Mouse (Mus musculus): ENCODE data around the gene Tgfbr2. TPM values are rescaled to one million over a fixed set of nuclear protein-coding genes. Genes with fewer than 3 reads are reported as not detected.

The Tgfbr2 gene
- total RNA-seq, 1 experiment from 2014 or later: 69.9 TPM

- no peak for DNase-seq
Measured at GRCm38 (mm10) chr9:116193535-116193881, 18.3 kb upstream of the Tgfbr2 start.

DNA sequence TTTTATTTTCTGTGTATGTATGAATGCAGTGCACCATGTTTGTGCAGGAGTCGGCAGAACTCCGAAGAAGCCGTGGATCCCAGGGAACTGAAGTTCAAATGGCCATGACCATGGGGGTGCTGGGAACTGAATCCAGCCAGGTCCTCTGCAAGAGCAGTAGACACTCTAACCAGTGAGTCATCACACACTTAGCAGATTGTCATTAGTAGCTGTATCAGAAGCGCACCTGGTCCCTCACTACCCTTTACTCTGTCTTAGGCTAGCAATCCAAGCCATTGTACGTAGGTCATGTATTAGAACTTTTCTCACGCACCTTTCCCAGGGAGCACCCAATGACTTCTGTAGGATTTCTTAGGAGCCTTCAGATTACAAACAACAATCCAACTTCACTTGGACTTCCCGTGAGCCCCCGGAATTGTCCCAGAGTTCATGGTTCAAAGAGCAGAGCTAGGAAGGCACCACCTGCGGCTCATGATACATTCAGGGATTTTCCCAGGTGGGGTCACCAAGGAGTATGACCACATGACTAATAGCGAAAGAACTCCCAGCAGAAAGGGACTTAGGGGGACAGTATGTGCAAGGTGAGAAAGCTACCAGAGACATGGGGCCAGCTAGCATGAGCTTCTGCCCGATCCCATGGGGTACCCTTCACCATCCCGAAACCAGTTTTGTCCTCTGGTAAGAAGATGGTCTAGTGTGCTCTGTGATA lies 17.8 kb upstream of the Tgfbr2 start:
- no peak for DNase-seq

- DNase-seq: no peak
Measured at GRCm38 (mm10) chr9:116192253-116192652, 17.1 kb upstream of the Tgfbr2 start.

DNA sequence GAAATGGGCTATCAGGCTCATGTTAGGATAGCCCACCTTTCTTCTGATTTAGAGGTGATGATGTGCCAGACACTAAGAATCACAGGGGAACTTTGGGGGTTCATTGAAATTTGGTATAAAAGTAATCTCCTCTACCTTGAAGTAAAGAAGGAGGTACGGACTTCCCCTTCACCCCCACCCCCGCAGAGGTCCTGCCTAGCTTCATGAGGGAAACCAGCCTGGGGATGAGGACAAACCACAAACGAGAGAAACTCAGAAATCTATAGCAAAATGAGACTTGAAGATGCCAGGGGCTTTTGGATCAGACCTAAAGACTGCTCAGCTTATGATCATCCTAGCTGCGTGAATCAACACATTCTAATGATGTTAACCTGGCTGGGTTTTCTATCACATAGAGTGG lies 14.7 kb upstream of the Tgfbr2 start:
- DNase-seq: no peak

DNA sequence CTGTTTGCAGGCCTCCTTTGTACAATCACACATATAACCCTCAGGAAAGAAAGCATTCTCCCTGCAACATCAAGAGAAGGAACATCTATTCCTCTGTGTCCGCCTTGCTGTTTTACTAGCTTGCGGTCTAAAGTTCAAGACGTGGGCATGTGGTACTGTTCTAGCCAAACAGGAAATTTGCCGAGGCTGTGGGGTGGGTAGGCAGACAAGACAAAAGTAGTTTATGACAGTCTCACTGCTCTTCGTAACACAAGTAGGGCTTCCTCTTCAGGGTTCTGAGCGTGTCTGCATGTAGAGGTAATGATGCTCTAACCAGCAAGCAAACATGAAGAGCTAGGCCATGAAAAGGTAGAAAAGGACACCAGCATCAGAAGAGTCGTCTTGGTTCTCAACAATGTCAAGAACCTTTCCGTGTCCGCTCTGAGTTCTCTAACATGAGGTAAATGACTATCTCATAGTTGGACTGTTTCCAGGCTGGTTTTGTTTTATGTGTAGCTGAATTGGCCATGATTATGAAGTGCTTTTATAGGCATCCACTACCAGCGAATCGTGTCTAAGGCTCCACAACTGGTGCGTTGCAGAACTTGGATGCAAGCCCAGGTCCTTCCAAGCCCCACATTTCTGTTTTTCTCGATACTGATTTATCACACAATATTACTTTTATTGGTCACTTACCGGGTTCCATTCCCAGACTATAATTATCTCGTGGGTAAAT lies 13.9 kb upstream of the Tgfbr2 start:
- DNase-seq: no peak

GRCm38 (mm10) chr9:116187181-116187731 lies 12.1 kb upstream of the Tgfbr2 start:
- DNase-seq: no peak

DNA sequence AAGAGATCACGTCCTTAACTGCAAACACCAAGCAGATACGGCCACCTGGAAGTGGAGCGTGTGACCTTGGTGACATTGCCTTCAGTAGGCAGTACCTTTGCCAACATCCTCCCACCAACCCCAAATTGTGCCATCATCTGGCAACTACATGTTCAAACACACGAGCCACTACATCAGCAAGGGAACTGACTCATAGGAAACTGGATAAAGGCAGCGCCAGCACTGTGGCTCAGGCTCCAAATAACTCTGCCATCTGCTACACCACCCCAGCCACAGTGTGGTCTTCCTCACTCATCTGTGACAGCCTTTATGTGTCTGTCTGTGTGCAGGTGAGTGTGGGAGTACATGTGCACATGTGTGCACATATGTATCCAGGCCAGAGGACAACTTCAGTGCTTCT lies 9.7 kb upstream of the Tgfbr2 start:
- no peak for DNase-seq

DNA sequence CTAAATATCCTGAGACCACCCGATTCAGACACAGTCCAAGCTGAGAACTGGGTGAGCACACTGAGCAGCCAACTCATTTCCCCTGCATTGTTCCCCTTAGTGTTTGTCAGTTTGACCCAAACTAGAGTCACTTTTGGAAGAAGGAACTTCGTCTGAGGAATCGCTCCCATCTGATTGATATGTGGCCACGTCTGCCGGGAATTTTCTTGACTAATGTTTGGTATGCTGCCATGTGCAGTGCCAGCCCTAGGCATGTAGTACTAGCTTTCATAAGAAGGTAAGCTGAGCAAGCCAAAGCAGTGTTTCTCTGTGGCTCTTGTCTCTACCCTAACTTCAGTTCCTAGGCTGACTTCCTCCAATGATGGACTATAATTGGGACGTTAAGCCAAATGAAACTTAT lies 7.9 kb upstream of the Tgfbr2 start:
- DNase-seq: no peak

DNA sequence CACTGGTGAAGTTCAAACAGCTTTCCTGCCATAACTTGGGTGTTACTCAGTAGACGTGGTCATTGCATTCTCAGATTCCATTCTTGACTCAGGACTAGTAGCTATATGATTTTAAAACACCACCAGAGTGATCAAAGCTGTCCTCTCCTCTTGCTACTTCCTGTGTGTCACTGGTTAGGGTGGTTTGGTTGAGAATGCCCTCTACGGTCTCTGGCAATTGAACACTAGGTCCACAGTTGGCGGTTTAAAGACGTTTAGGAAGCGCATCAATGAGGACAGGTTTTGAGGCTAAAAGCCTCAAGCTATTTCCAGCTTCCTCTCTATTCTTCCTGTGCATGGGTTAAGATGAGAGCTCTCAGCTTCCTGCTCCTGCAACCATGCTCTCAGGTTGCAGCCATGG lies 6.4 kb upstream of the Tgfbr2 start:
- no peak for DNase-seq

GRCm38 (mm10) chr9:116178151-116178550 lies 3.0 kb upstream of the Tgfbr2 start:
- DNase-seq: no peak

GRCm38 (mm10) chr9:116177108-116177507 lies 1.9 kb upstream of the Tgfbr2 start:
- no peak for DNase-seq

GRCm38 (mm10) chr9:116175488-116176115 lies 442 bp upstream of the Tgfbr2 start:
- peak; percentile 33 for DNase-seq

GRCm38 (mm10) chr9:116173473-116174170 lies 1.5 kb downstream of the Tgfbr2 start:
- no peak for DNase-seq

DNA sequence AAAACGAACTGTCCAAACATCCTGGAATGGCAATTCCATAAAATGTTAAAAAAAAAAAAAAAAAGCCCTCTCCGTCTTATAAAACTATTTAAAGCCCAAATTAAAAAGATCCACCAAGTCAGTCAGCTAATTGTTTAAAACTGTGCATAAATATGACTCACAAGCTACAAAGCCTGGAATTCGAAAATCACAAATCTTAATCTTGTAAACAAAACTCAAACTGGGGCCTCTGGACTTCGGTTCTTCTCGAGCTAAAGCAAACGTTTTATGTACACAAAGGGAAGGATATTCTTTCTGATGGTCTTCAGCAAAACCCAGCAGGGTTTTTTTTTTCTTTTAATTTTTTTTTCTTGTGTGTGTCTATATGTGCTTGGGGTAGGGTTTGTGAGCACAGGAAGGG lies 2.1 kb downstream of the Tgfbr2 start:
- DNase-seq: no peak

DNA sequence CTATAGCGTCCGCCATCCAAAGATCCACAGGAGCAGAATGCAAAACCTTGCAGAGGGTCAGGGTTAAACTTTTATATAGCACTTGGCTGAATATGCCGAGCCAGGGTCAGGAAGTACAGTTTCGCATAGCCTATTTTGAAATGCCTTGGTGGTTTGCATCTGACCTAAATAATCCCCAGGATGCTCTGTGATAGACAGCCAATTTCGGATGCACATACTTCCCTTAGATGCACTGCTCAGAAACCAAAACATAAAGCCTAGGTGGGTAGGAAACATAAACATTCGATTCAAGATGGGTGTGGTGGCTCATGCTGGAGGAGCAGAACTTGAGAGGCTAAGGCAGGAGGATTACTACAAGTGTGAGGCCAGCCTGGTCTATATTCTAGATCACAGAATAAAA lies 6.1 kb downstream of the Tgfbr2 start:
- DNase-seq: no peak

GRCm38 (mm10) chr9:116167304-116167880 lies 7.8 kb downstream of the Tgfbr2 start:
- DNase-seq: no peak

- DNase-seq: no peak
Measured at GRCm38 (mm10) chr9:116166363-116166762, 8.8 kb downstream of the Tgfbr2 start.

DNA sequence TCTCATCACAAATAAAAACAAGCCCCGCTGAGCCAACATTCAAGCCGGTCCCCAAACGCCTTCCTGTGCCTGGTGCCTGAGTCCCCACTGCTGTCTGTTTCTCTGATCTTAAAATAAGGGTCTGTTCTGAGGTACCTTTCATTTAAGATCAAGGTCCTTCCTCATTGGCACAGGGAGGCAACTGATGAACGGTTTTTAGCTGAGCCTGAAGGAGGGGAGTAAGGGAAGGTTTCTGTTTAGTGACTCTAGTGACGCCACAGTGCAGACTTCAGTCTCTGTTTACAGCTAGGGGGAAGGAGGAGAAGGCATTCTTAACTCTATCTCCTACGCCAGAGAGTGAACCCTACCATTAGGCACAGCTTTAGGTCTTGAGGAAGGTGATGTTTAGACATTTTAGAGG lies 11.3 kb downstream of the Tgfbr2 start:
- DNase-seq: no peak

GRCm38 (mm10) chr9:116162866-116163374 lies 12.2 kb downstream of the Tgfbr2 start:
- DNase-seq: no peak

DNA sequence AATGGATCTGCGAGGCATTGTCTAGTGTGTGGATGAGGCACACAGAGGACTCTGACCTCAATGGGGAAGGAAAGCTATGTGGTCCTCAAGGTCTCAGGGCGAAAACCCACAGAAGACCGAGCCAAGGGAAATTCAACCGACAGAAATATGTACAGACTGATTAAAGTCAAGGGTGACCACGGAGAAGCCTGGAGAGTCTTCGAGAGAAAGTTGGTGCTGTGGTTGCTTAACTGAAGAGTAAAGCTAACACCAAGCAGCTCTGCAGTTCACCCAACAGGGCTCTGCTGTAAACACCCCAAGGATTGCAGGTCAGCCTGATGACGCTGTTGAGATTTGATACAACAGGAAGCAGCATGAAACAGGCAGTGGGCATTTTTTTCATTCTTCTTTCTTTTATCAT lies 14.3 kb downstream of the Tgfbr2 start:
- no peak for DNase-seq

DNA sequence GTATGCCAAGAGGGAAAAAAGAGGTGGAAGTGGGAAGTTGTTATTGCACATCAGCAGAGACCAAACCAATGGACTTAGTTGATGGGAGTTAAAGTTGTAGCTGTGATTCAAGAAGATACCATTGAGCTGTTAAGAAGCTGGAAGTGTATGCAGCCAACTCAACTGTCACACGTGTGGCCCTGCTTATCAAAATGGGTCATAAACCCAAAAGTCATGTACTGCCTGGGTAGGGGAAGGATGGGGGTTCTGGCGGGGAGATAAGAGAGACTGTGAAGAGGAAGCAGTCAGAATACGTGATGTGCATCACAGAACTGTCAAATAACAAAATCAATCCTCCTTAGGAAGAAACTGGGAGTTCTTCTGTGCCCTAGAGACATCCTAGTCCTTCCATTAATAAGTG lies 15.1 kb downstream of the Tgfbr2 start:
- DNase-seq: no peak

DNA sequence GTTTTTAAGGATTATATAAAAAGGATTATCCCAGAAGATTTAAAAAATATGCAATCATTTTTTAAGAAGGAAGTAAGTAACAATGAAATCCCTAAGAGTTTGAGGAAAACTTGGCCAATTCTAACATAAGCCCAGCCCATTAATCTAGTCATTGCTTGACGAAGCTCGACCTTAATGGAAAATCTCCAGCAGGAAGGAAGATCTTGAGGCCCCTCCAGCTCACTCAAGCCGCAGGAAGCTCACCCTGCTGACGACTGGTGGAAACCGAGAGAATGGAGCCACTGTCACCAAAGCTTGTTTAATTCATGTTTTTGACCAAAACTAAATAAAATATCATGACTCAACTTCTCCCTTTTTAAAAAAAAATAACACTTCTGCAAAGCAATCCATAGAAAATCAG lies 18.7 kb downstream of the Tgfbr2 start:
- no peak for DNase-seq
